Mouse (Mus musculus) thymus, postnatal 0 days (tissue): ENCODE results near the gene H2afy. TPM values are rescaled to one million over a fixed set of nuclear protein-coding genes. Genes with fewer than 3 reads are reported as not detected.
"Not testable (repeated sequence)": the region's sequence is repeated elsewhere in the genome, so short reads cannot be mapped to it uniquely, and the experiment has no call there.

Source experiments
- DNase-seq: peaks from one replicate; pipeline ENCODE4 v3.0.0-alpha.2; 2015; ENCODE audit warnings: low spot score
- polyA plus RNA-seq: library from polyadenylated mRNA; unstranded; fragments of >200 nt; fragmentation: Nextera tagmentation; extraction: Ambion mirVana; gene quantifications from 2 replicates; pipeline ENCODE4 v1.2.1, GENCODE M21; 2015

The H2afy gene
- polyA plus RNA-seq, 1 experiment from 2014 or later, result 462 TPM

GRCm38 (mm10) chr13:56073186-56073585 is 63.0 kb downstream of the H2afy start:
- no peak for DNase-seq

- DNase-seq, result peak; percentile 16
These were observed 63.9 kb downstream of the H2afy start for GRCm38 (mm10) chr13:56072268-56072607.

GRCm38 (mm10) chr13:56071586-56072267 is 64.4 kb downstream of the H2afy start:
- DNase-seq, result no peak

GRCm38 (mm10) chr13:56069643-56070042 is 66.5 kb downstream of the H2afy start:
- no peak for DNase-seq

- no peak for DNase-seq
These were observed 67.6 kb downstream of the H2afy start for GRCm38 (mm10) chr13:56068517-56068916.

GRCm38 (mm10) chr13:56066904-56067303 is 69.3 kb downstream of the H2afy start:
- no peak for DNase-seq

- no peak for DNase-seq
These were observed 70.0 kb downstream of the H2afy start for GRCm38 (mm10) chr13:56066152-56066551.

GRCm38 (mm10) chr13:56057761-56058160 is 78.4 kb downstream of the H2afy start:
- DNase-seq, result no peak

- DNase-seq, result no peak
These were observed 80.4 kb downstream of the H2afy start for GRCm38 (mm10) chr13:56055720-56056119.

- no peak for DNase-seq
These were observed 82.1 kb downstream of the H2afy start for GRCm38 (mm10) chr13:56054089-56054488.

- DNase-seq, result no peak
These were observed 83.4 kb downstream of the H2afy start for GRCm38 (mm10) chr13:56052781-56053180.

- no peak for DNase-seq
These were observed 85.9 kb downstream of the H2afy start for GRCm38 (mm10) chr13:56050246-56050645.

GRCm38 (mm10) chr13:56042221-56042620 is 93.9 kb downstream of the H2afy start:
- DNase-seq, result no peak

- DNase-seq, result no peak
These were observed 95.5 kb downstream of the H2afy start for GRCm38 (mm10) chr13:56040621-56041020.

GRCm38 (mm10) chr13:56039610-56040371 is 96.4 kb downstream of the H2afy start:
- no peak for DNase-seq

- no peak for DNase-seq
These were observed 107.2 kb downstream of the H2afy start for GRCm38 (mm10) chr13:56029006-56029405.

- DNase-seq, result not testable (repeated sequence)
These were observed 108.2 kb downstream of the H2afy start for GRCm38 (mm10) chr13:56027996-56028395.

- DNase-seq, result no peak
These were observed 109.5 kb downstream of the H2afy start for GRCm38 (mm10) chr13:56026623-56027022.

- peak; percentile 88 for DNase-seq
These were observed 110.1 kb downstream of the H2afy start for GRCm38 (mm10) chr13:56026026-56026425.

- DNase-seq, result no peak
These were observed 111.1 kb downstream of the H2afy start for GRCm38 (mm10) chr13:56025027-56025410.

- no peak for DNase-seq
These were observed 111.6 kb downstream of the H2afy start for GRCm38 (mm10) chr13:56024410-56025026.
